Mouse (Mus musculus): ENCODE measurements around the gene Gramd4. TPM values are rescaled to one million over a fixed set of nuclear protein-coding genes. Genes with fewer than 3 reads are reported as not detected.
A peak's percentile ranks its signal among the peaks of the same experiment; 100 is the strongest.

Gramd4 gene
- polyA plus RNA-seq, 1 experiment, result 15.0 TPM

DNA sequence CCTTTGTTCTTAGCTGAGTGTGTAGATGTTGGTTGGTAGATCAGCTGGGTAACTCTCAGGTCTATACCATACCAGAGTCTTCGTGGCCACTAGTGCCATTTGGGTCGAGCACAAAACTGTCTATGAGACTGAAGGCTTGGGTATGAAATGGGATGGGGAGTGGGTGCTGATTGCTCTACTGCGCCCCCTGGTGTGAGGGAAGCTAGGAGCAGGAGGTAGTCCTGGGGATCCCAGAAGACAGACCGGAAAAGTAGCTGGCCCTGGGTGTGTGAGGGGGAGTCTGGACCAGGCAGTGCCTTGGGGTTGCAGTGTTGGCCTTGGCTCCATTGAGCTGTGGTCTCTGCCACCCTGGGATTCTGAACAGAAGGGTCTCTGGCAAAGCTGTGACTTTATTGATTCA is 80.1 kb downstream of the Gramd4 start:
- Histone ChIP-seq H3ac (ENCODE audit: control insufficient read depth, insufficient read length) (no peak overlapping the region), H3K79me2 (ENCODE audit: control insufficient read depth, insufficient read depth) (no peaks in the 10 kb centered on the region), H3K27me3 (ENCODE audit: control insufficient read depth, insufficient read depth, insufficient read length) (no peaks in the 10 kb centered on the region), H3K4me2 (ENCODE audit: low read depth) (no peak overlapping the region), H3K4me3 (no peak overlapping the region), H3K36me3 (ENCODE audit: control insufficient read depth, insufficient read depth) (peaks cover 5% of the 10 kb centered on the region)
- TF ChIP-seq POLR2AphosphoS2 (IDR thresholded peaks at IDR 0.05; ENCODE audit: insufficient read length, low read depth), result peak; percentile 38
- no peak for TF ChIP-seq SRF (IDR thresholded peaks at IDR 0.05; ENCODE audit: control insufficient read depth, insufficient read length, low read depth)

- no peaks in the 10 kb centered on the region for H3K79me2 ChIP-seq (ENCODE audit: control insufficient read depth, insufficient read depth)
- H3K36me3 ChIP-seq (ENCODE audit: control insufficient read depth, insufficient read depth), result peaks cover 5% of the 10 kb centered on the region
- no peak overlapping the region for H3ac ChIP-seq (ENCODE audit: control insufficient read depth, insufficient read length)
- H3K4me2 ChIP-seq (ENCODE audit: low read depth), result no peak overlapping the region
- no peak for TF ChIP-seq USF1 (IDR thresholded peaks at IDR 0.05; ENCODE audit: low read depth)
- no peak for TF ChIP-seq REST (IDR thresholded peaks at IDR 0.05; ENCODE audit: insufficient read depth, insufficient read length)
- TF ChIP-seq TCF12 (IDR thresholded peaks at IDR 0.05; ENCODE audit: insufficient read depth, poor library complexity, severe bottlenecking), result no peak
- no peak for TF ChIP-seq MYOG (IDR thresholded peaks at IDR 0.05; ENCODE audit: control insufficient read depth in 1 of 3, insufficient read depth in 1 of 3, insufficient read length in 2 of 3, low read depth in 2 of 3)
- TF ChIP-seq CEBPB (IDR thresholded peaks at IDR 0.05; ENCODE audit: insufficient read depth, poor library complexity, severe bottlenecking), result no peak
- no peak for TF ChIP-seq TCF3 (IDR thresholded peaks at IDR 0.05; ENCODE audit: insufficient read length, low read depth)
- no peak for TF ChIP-seq SRF (IDR thresholded peaks at IDR 0.05; ENCODE audit: control insufficient read depth, insufficient read length, low read depth)
- no peak for TF ChIP-seq E2F4 (IDR thresholded peaks at IDR 0.05; ENCODE audit: insufficient read depth)
- TF ChIP-seq POLR2A (IDR thresholded peaks at IDR 0.05; ENCODE audit: insufficient read length, low read depth), result no peak
- no peak for TF ChIP-seq MYOD1 (IDR thresholded peaks at IDR 0.05; ENCODE audit: control insufficient read depth in 1 of 3, insufficient read length in 2 of 3, low read depth in 2 of 3)
- no peak for TF ChIP-seq MAX (IDR thresholded peaks at IDR 0.05; ENCODE audit: low read depth)
- no peak for TF ChIP-seq POLR2AphosphoS2 (IDR thresholded peaks at IDR 0.05; ENCODE audit: insufficient read length, low read depth)
- H3K4me3 ChIP-seq, result no peak overlapping the region
- H3K27me3 ChIP-seq (ENCODE audit: control insufficient read depth, insufficient read depth, insufficient read length), result no peaks in the 10 kb centered on the region
Observed at GRCm38 (mm10) chr15:86140323-86140722, 82.8 kb downstream of the Gramd4 start.

DNA sequence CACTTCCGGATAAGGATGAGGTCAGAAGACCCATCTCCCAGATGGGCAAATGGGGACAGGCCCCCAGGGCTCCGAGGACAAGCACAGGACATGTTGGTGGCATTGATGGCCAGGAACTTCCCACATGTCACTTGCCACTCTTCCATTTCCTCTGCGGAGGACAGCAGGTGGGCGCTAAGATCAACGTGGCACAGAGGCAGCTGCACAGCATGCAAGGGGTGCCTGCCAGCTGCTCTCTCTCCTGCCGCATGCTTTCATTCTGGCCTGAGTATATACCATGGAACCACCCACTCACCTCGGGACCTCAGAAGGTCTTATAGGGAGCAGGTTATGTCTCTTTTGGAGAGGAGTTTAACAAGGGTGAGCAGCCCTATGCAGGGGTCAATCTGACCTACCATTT is 87.1 kb downstream of the Gramd4 start:
- TF ChIP-seq CEBPB (IDR thresholded peaks at IDR 0.05; ENCODE audit: insufficient read depth, poor library complexity, severe bottlenecking) (no peak), MYOD1 (IDR thresholded peaks at IDR 0.05; ENCODE audit: control insufficient read depth in 1 of 3, insufficient read length in 2 of 3, low read depth in 2 of 3) (peak; percentile 17 to 98 (median 94)), SRF (IDR thresholded peaks at IDR 0.05; ENCODE audit: control insufficient read depth, insufficient read length, low read depth) (no peak), TCF3 (IDR thresholded peaks at IDR 0.05; ENCODE audit: insufficient read length, low read depth) (peak; percentile 94), E2F4 (IDR thresholded peaks at IDR 0.05; ENCODE audit: insufficient read depth) (no peak), POLR2A (IDR thresholded peaks at IDR 0.05; ENCODE audit: insufficient read length, low read depth) (no peak), TCF12 (IDR thresholded peaks at IDR 0.05; ENCODE audit: insufficient read depth, poor library complexity, severe bottlenecking) (peak; percentile 67), MAX (IDR thresholded peaks at IDR 0.05; ENCODE audit: low read depth) (no peak), POLR2AphosphoS2 (IDR thresholded peaks at IDR 0.05; ENCODE audit: insufficient read length, low read depth) (no peak), MYOG (IDR thresholded peaks at IDR 0.05; ENCODE audit: control insufficient read depth in 1 of 3, insufficient read depth in 1 of 3, insufficient read length in 2 of 3, low read depth in 2 of 3) (peak in 2 of 3 experiments; percentile 98 to 99), USF1 (IDR thresholded peaks at IDR 0.05; ENCODE audit: low read depth) (no peak), REST (IDR thresholded peaks at IDR 0.05; ENCODE audit: insufficient read depth, insufficient read length) (no peak)
- no peak overlapping the region for H3ac ChIP-seq (ENCODE audit: control insufficient read depth, insufficient read length)
- no peak overlapping the region for H3K4me3 ChIP-seq
- no peaks in the 10 kb centered on the region for H3K79me2 ChIP-seq (ENCODE audit: control insufficient read depth, insufficient read depth)
- no peak overlapping the region for H3K4me2 ChIP-seq (ENCODE audit: low read depth)
- no peaks in the 10 kb centered on the region for H3K27me3 ChIP-seq (ENCODE audit: control insufficient read depth, insufficient read depth, insufficient read length)
- H3K36me3 ChIP-seq (ENCODE audit: control insufficient read depth, insufficient read depth), result peaks cover 4% of the 10 kb centered on the region

GRCm38 (mm10) chr15:86145046-86145445 is 87.6 kb downstream of the Gramd4 start:
- peaks cover 4% of the 10 kb centered on the region for H3K36me3 ChIP-seq (ENCODE audit: control insufficient read depth, insufficient read depth)
- no peaks in the 10 kb centered on the region for H3K79me2 ChIP-seq (ENCODE audit: control insufficient read depth, insufficient read depth)
- no peak overlapping the region for H3K4me3 ChIP-seq
- no peak overlapping the region for H3ac ChIP-seq (ENCODE audit: control insufficient read depth, insufficient read length)
- TF ChIP-seq POLR2AphosphoS2 (IDR thresholded peaks at IDR 0.05; ENCODE audit: insufficient read length, low read depth), result no peak
- no peak for TF ChIP-seq USF1 (IDR thresholded peaks at IDR 0.05; ENCODE audit: low read depth)
- no peak for TF ChIP-seq SRF (IDR thresholded peaks at IDR 0.05; ENCODE audit: control insufficient read depth, insufficient read length, low read depth)
- peak in 2 of 3 experiments; percentile 30 to 66 for TF ChIP-seq MYOG (IDR thresholded peaks at IDR 0.05; ENCODE audit: control insufficient read depth in 1 of 3, insufficient read depth in 1 of 3, insufficient read length in 2 of 3, low read depth in 2 of 3)
- peak in 2 of 3 experiments; percentile 40 to 65 for TF ChIP-seq MYOD1 (IDR thresholded peaks at IDR 0.05; ENCODE audit: control insufficient read depth in 1 of 3, insufficient read length in 2 of 3, low read depth in 2 of 3)
- TF ChIP-seq TCF3 (IDR thresholded peaks at IDR 0.05; ENCODE audit: insufficient read length, low read depth), result no peak
- no peak overlapping the region for H3K4me2 ChIP-seq (ENCODE audit: low read depth)
- no peaks in the 10 kb centered on the region for H3K27me3 ChIP-seq (ENCODE audit: control insufficient read depth, insufficient read depth, insufficient read length)

DNA sequence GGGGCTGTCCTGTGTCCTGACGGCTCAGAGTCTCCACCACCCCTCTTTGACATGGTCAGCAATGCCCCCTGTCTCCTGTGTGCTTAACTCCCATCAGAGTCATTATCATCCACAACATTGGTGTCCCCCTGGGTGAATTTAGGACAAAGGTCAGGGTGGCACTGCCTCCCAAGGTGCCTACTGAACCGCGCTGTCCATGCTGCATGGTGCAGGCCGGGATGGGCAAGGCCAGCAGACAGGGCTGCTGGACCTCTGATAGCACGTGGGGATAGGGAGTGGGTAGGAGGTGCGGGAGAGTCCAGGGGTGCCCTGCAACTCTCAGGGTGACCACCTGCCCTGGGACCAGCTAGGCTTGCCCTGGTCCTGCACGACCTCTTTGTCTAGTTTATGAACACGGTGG is 89.4 kb downstream of the Gramd4 start:
- H3K27me3 ChIP-seq (ENCODE audit: control insufficient read depth, insufficient read depth, insufficient read length), result no peaks in the 10 kb centered on the region
- TF ChIP-seq TCF12 (IDR thresholded peaks at IDR 0.05; ENCODE audit: insufficient read depth, poor library complexity, severe bottlenecking), result no peak
- no peak for TF ChIP-seq TCF3 (IDR thresholded peaks at IDR 0.05; ENCODE audit: insufficient read length, low read depth)
- no peak for TF ChIP-seq MAX (IDR thresholded peaks at IDR 0.05; ENCODE audit: low read depth)
- TF ChIP-seq USF1 (IDR thresholded peaks at IDR 0.05; ENCODE audit: low read depth), result no peak
- no peak overlapping the region for H3K4me2 ChIP-seq (ENCODE audit: low read depth)
- no peak overlapping the region for H3K4me3 ChIP-seq
- H3ac ChIP-seq (ENCODE audit: control insufficient read depth, insufficient read length), result no peak overlapping the region
- no peaks in the 10 kb centered on the region for H3K79me2 ChIP-seq (ENCODE audit: control insufficient read depth, insufficient read depth)
- peaks cover 9% of the 10 kb centered on the region for H3K36me3 ChIP-seq (ENCODE audit: control insufficient read depth, insufficient read depth)

All from myocyte (in vitro differentiated cells).